Mouse (Mus musculus): ENCODE results near the gene Eya2. TPM values are rescaled to one million over a fixed set of nuclear protein-coding genes. Genes with fewer than 3 reads are reported as not detected.
"Not testable (repeated sequence)": the region's sequence is repeated elsewhere in the genome, so short reads cannot be mapped to it uniquely, and the experiment has no call there.

The Eya2 gene
- polyA plus RNA-seq, 1 experiment from 2014 or later, result 11.4 TPM

DNA sequence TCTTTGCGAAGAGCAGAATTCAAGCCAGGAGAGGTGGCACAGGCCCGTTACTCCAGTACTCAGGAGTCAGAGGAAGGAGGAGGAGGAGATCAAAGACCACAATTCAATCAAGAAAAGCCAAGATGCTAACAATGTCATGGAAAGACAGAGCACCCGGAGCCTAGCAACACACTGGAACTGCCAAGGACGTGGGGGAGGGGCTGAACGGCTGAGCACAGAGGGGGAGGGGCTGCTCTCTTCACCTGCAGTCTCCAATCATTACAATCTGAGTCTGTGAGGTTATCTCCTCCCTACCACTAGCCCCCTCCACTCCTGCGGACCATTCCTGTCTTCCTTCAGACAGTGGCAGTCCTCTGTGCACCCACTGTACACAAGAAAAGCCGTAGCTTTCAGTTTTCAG lies 196.2 kb downstream of the Eya2 start:
- Histone ChIP-seq H3K36me3 (peaks cover 90% of the 10 kb centered on the region), H3K27me3 (no peaks in the 10 kb centered on the region), H3K4me3 (no peak overlapping the region), H3K27ac (no peak overlapping the region), H3K4me2 (no peak overlapping the region), H3K9ac (no peak overlapping the region), H3K9me3 (no peaks in the 10 kb centered on the region), H3K4me1 (peaks cover 9% of the 10 kb centered on the region)
- no peak for ATAC-seq (ENCODE audit: insufficient number of reproducible peaks, low FRiP score, low TSS enrichment, low read depth)
- 73% methylated on average over 7 of the region's 7 CpGs for WGBS

DNA sequence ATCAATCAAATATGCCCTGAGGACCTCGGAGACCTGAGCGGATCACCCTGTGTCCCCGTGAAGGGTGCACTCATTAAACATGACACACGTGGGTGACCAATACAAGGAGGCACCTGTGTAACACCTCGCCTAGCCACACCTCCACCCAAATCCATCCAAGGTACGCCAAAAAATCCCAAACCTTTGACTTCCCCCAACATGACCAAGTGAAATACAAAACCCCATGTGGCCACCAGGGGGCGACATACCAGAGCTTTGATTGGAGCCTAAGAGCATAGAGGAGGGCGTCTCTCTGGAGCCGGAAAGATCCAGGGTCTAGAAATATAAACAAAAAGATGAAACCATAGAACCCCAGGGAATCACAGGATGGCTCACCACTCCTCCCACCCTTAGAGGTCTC lies 196.8 kb downstream of the Eya2 start:
- WGBS, result 62% methylated on average over 9 of the region's 9 CpGs
- H3K36me3 ChIP-seq, result peaks cover 91% of the 10 kb centered on the region
- H3K9ac ChIP-seq, result no peak overlapping the region
- peaks cover 9% of the 10 kb centered on the region for H3K4me1 ChIP-seq
- ATAC-seq (ENCODE audit: insufficient number of reproducible peaks, low FRiP score, low TSS enrichment, low read depth), result no peak
- no peaks in the 10 kb centered on the region for H3K27me3 ChIP-seq
- H3K9me3 ChIP-seq, result no peaks in the 10 kb centered on the region
- no peak overlapping the region for H3K27ac ChIP-seq
- no peak overlapping the region for H3K4me3 ChIP-seq
- no peak overlapping the region for H3K4me2 ChIP-seq

DNA sequence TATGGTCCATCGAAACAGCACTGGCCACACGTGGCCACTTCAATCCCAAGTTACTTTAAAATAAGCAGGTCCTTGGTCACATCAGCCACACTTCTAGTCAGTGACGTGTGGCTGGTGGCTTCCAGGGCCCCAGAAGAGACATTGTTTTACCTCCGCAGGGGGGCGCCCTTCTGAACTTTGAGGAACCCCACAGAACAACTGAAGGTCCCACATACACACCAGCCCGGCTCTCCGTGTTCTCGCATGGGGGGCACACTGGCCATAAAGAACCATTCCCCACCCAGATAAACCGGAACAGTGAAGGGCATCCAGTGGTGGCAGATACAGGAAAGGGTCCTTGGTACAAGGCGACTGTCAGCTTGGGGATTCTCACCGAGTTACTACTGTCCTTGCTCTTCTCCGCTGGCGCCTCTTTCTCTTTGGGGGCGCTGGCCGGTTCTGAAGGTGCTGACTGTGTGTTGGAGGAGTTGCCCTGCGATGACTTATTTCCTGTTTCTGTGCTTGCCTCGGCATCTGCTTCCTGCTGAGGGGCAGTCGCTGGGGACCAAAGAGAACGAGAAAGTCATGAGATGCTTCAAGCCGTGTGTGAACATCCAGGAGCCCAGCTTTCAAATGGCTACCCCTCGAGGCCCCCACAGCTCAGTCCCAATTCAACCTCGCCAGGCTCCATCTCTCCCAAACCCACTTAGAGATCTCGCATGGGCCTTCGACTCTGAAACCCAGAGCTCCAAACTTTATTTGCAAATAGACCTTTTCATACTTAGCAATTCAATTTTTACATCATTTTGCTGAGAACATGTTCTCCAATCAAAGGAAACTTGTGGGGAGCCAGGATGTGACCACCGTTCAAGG lies 197.8 kb downstream of the Eya2 start:
- no peak for ATAC-seq (ENCODE audit: insufficient number of reproducible peaks, low FRiP score, low TSS enrichment, low read depth)
- H3K4me3 ChIP-seq, result no peak overlapping the region
- no peaks in the 10 kb centered on the region for H3K27me3 ChIP-seq
- H3K4me2 ChIP-seq, result no peak overlapping the region
- WGBS, result 81% methylated on average over 25 of the region's 25 CpGs
- H3K4me1 ChIP-seq, result peaks cover 7% of the 10 kb centered on the region
- H3K27ac ChIP-seq, result no peak overlapping the region
- H3K36me3 ChIP-seq, result peaks cover 92% of the 10 kb centered on the region
- H3K9ac ChIP-seq, result no peak overlapping the region
- H3K9me3 ChIP-seq, result no peaks in the 10 kb centered on the region

DNA sequence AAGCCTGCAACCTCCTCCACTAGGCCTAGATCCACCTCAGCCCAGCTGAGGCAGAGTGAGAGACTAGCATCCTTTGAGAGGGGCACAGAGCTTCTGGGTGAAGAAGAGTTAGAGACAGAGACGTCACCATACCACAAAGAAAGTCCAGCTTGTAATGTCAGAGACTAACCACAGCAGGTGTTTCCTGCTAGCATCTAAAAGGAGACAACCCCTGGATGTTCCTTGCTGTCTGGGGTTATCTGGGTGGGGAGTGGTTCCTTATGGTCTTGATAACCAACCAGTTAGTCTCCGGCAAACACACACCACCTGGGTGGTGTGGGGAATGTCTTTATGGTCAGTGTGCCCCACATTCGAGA lies 198.4 kb downstream of the Eya2 start:
- no peak for ATAC-seq (ENCODE audit: insufficient number of reproducible peaks, low FRiP score, low TSS enrichment, low read depth)
- Histone ChIP-seq H3K4me1 (0 out of 2 replicates have a peak, but pooled peaks cover 2% of the 10 kb centered on the region), H3K27ac (no peak overlapping the region), H3K9ac (no peak overlapping the region), H3K4me2 (no peak overlapping the region), H3K36me3 (peaks cover 92% of the 10 kb centered on the region), H3K4me3 (no peak overlapping the region), H3K9me3 (no peaks in the 10 kb centered on the region), H3K27me3 (no peaks in the 10 kb centered on the region)
- 77% methylated on average over 3 of the region's 3 CpGs for WGBS

GRCm38 (mm10) chr2:165797876-165798275 lies 203.0 kb downstream of the Eya2 start:
- no peaks in the 10 kb centered on the region for H3K9me3 ChIP-seq
- no peak for ATAC-seq (ENCODE audit: insufficient number of reproducible peaks, low FRiP score, low TSS enrichment, low read depth)
- H3K4me1 ChIP-seq, result no peaks in the 10 kb centered on the region
- no peak overlapping the region for H3K9ac ChIP-seq
- 70% methylated on average over 8 of the region's 8 CpGs for WGBS
- no peak overlapping the region for H3K27ac ChIP-seq
- no peaks in the 10 kb centered on the region for H3K27me3 ChIP-seq
- peaks cover 83% of the 10 kb centered on the region for H3K36me3 ChIP-seq
- no peak overlapping the region for H3K4me3 ChIP-seq
- no peak overlapping the region for H3K4me2 ChIP-seq

GRCm38 (mm10) chr2:165800174-165800573 lies 205.3 kb downstream of the Eya2 start:
- H3K36me3 ChIP-seq, result peaks cover 80% of the 10 kb centered on the region
- not testable (repeated sequence) for H3K4me3 ChIP-seq; ATAC-seq (ENCODE audit: insufficient number of reproducible peaks, low FRiP score, low TSS enrichment, low read depth); H3K27me3 ChIP-seq; H3K9me3 ChIP-seq; H3K4me2 ChIP-seq; H3K27ac ChIP-seq; H3K9ac ChIP-seq; H3K4me1 ChIP-seq
- WGBS, result 93% methylated on average over 3 of the region's 3 CpGs

- Histone ChIP-seq H3K27me3 (no peaks in the 10 kb centered on the region), H3K4me3 (no peak overlapping the region), H3K36me3 (peaks cover 86% of the 10 kb centered on the region), H3K9me3 (no peaks in the 10 kb centered on the region), H3K4me2 (no peak overlapping the region), H3K4me1 (no peaks in the 10 kb centered on the region; the same call in 1 of the 2 replicates), H3K9ac (no peak overlapping the region), H3K27ac (peak overlapping the region; percentile 17; the same call in 1 of the 2 replicates)
- no peak for ATAC-seq (ENCODE audit: insufficient number of reproducible peaks, low FRiP score, low TSS enrichment, low read depth)
- WGBS, result 90% methylated on average over 12 of the region's 12 CpGs
Observed at GRCm38 (mm10) chr2:165808179-165808975, 213.5 kb downstream of the Eya2 start.

DNA sequence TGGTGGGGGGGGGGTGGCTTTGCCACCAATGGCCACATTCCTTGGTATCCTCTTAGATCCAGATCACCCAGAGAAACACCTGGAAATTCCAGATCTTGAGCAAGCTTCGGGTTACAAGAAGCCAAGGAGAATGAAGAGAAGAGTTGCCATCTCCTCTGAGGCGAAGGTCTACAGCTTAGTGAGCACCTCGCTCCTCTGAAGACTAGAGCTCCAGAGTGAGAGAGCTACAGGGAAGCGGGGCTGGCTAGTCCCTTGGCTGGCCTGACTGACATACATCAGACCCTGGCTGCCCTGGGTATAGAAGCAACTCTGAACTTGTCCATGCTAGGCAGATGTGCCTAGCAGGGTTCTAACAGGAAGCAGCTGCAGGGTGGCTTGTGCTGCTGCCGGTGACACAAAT lies 214.3 kb downstream of the Eya2 start:
- H3K4me1 ChIP-seq, result no peaks in the 10 kb centered on the region; the same call in 1 of the 2 replicates
- no peak overlapping the region for H3K9ac ChIP-seq

GRCm38 (mm10) chr2:165809901-165810477 lies 215.2 kb downstream of the Eya2 start:
- WGBS, result 85% methylated on average over 5 of the region's 5 CpGs
- no peaks in the 10 kb centered on the region for H3K27me3 ChIP-seq
- H3K4me1 ChIP-seq, result peaks cover under 1% of the 10 kb centered on the region; the same call in 1 of the 2 replicates

More for the DNA sequence above, 214.3 kb downstream of the Eya2 start:
- ATAC-seq (ENCODE audit: insufficient number of reproducible peaks, low FRiP score, low TSS enrichment, low read depth), result no peak
- Histone ChIP-seq H3K4me2 (no peak overlapping the region), H3K4me3 (no peak overlapping the region), H3K27ac (no peak overlapping the region), H3K36me3 (peaks cover 92% of the 10 kb centered on the region), H3K27me3 (no peaks in the 10 kb centered on the region), H3K9me3 (no peaks in the 10 kb centered on the region)
- 90% methylated on average over 5 of the region's 5 CpGs for WGBS

DNA sequence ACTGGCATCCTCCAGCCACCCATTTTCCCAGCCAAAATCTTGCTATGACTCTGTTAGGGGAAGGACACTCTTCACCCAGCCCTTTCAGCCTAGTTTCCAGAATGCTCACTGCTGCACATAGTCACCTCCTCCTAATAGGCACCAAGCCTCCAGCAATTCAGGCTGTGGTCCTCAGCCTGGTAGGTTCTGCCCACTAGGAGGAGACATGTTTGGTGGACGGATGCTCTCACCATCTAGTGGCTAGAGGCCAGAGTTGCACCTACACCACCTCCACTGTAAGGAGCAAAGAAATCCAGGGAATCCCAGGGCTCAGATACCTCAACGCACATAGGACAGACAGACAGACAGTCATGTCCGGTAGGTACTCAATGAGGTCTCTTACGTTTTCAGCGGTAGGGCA lies 216.7 kb downstream of the Eya2 start:
- H3K27me3 ChIP-seq, result no peaks in the 10 kb centered on the region
- H3K36me3 ChIP-seq, result peaks cover 90% of the 10 kb centered on the region
- no peak overlapping the region for H3K9ac ChIP-seq
- peaks cover 4% of the 10 kb centered on the region; the same call in 1 of the 2 replicates for H3K4me1 ChIP-seq
- no peak for ATAC-seq (ENCODE audit: insufficient number of reproducible peaks, low FRiP score, low TSS enrichment, low read depth)
- no peak overlapping the region for H3K4me2 ChIP-seq
- H3K4me3 ChIP-seq, result no peak overlapping the region
- H3K27ac ChIP-seq, result no peak overlapping the region
- WGBS, result 58% methylated on average over 5 of the region's 5 CpGs
- H3K9me3 ChIP-seq, result no peaks in the 10 kb centered on the region

More at GRCm38 (mm10) chr2:165809901-165810477, 215.2 kb downstream of the Eya2 start:
- H3K4me2 ChIP-seq, result no peak overlapping the region
- H3K9me3 ChIP-seq, result no peaks in the 10 kb centered on the region
- H3K27ac ChIP-seq, result no peak overlapping the region
- no peak for ATAC-seq (ENCODE audit: insufficient number of reproducible peaks, low FRiP score, low TSS enrichment, low read depth)
- H3K9ac ChIP-seq, result no peak overlapping the region
- H3K4me3 ChIP-seq, result no peak overlapping the region
- H3K36me3 ChIP-seq, result peaks cover 92% of the 10 kb centered on the region

DNA sequence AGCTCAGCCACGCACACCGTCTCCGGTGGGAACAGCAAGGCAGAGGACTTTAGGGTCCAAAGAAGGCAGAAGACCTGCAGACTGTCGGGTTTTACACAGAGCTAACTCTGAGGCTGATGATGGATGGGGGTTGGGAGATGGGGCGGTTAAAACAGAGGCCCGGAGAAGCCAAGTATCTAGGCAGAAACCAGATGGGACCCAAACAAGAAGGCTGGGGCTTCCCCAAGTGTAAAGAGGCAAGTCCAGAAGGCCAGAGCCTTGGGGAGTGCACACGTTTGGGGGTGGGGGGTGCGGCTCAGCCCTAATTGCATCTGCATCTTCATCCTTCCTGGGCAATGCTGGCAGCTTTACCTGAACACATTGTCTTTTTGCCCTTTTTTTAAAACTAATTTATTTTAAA lies 218.1 kb downstream of the Eya2 start:
- H3K27me3 ChIP-seq, result no peaks in the 10 kb centered on the region
- peaks cover 4% of the 10 kb centered on the region; the same call in 1 of the 2 replicates for H3K4me1 ChIP-seq
- H3K9ac ChIP-seq, result no peak overlapping the region
- no peak for ATAC-seq (ENCODE audit: insufficient number of reproducible peaks, low FRiP score, low TSS enrichment, low read depth)
- H3K4me3 ChIP-seq, result no peak overlapping the region
- 92% methylated on average over 8 of the region's 8 CpGs for WGBS
- H3K27ac ChIP-seq, result no peak overlapping the region
- H3K9me3 ChIP-seq, result no peaks in the 10 kb centered on the region
- H3K4me2 ChIP-seq, result no peak overlapping the region
- peaks cover 89% of the 10 kb centered on the region for H3K36me3 ChIP-seq
